Mouse (Mus musculus) cerebellum, adult 2 months (tissue): ENCODE measurements around the gene Il11.

Experiments
- CTCF ChIP-seq: fragments of 200-500 bp; IDR thresholded peaks from 2 replicates; pipeline ENCODE4 v1.5.1; 2011; ENCODE audit warnings: low read depth, mild to moderate bottlenecking, control low read depth, low read length, moderate library complexity, borderline replicate concordance; ENCODE audit not compliant: insufficient read depth
- POLR2A ChIP-seq: fragments of 200-500 bp; IDR thresholded peaks from 2 replicates; pipeline ENCODE4 v1.6.1; 2011; ENCODE audit warnings: low read length, control low read depth, borderline replicate concordance; ENCODE audit not compliant: insufficient read depth

DNA sequence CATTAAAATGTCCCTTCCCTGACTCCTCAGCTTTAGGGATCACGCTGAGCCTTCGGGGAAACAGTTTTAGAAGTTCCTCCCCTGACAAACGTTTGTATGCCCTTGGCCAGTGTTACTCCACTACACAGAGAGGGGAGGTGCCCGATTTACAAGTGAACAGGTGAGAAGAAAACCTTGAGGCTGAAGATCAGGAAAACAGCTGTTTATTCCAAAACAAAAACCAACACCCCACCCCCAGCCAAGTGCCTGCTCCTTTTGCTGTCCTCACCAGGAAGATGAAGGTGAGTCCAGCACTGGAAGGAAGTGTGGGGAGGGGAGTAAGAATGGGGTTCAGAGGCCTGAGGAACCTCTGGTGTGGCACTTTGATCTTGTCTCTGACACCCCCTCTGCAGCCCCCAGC, 42.7 kb upstream of the Il11 start:
- TF ChIP-seq CTCF (no peak), POLR2A (no peak)
